Mouse (Mus musculus) liver, postnatal 0 days (tissue): Measurements from ENCODE around the gene Zxdc.

ENCODE experiments used
- CTCF ChIP-seq: sonication (generic); IDR thresholded peaks from 2 replicates; pipeline ENCODE4 v1.5.1; 2016; ENCODE audit warnings: antibody characterized with exemption, low read depth
- EP300 ChIP-seq: IDR thresholded peaks from 2 replicates; pipeline ENCODE4 v1.6.1; 2016; ENCODE audit warnings: antibody characterized with exemption, low read depth, mild to moderate bottlenecking

DNA sequence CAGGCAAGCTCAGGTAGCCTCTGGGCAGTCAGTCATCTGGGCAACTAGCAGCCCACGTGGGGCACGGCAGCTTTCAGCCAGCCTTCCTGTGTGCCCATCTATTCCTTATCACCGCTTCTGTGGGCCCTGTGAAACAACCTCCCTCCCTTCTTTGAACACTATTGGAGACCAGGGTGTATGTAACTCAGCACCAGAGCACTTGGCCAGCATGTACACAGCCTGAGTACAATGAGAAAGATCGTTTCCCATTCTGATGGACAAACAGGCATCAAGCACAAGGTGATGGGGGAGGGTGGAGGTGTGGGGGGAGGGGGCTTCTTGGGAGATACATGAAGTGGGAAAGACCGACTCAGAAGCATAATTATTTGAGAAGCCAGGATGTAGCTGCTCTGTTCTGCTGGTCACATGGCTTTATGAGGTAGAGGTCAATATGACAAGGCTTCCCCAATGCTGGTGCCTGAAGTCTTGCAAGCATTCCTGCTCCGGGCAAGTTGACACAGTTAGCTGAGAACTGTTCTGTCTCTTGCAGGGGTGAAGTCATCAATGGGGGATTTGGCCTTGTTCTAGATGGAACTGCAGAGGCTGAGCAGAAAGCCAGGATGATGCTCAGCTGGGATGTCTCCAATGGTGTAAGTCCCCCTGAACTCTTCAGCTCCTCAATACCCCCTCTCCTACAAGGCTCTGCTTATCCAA lies 8.2 kb upstream of the Zxdc start:
- TF ChIP-seq CTCF (no peak), EP300 (no peak)
